Mouse (Mus musculus) heart, postnatal 0 days (tissue): ENCODE results near the gene Uvrag.

Experiments
- CTCF ChIP-seq: IDR thresholded peaks from 2 replicates; pipeline ENCODE4 v1.5.1; 2016; ENCODE audit warnings: antibody characterized with exemption, control low read depth, low read depth
- EP300 ChIP-seq: IDR thresholded peaks from 2 replicates; pipeline ENCODE4 v1.6.1; 2016; ENCODE audit warnings: antibody characterized with exemption, low read depth

DNA sequence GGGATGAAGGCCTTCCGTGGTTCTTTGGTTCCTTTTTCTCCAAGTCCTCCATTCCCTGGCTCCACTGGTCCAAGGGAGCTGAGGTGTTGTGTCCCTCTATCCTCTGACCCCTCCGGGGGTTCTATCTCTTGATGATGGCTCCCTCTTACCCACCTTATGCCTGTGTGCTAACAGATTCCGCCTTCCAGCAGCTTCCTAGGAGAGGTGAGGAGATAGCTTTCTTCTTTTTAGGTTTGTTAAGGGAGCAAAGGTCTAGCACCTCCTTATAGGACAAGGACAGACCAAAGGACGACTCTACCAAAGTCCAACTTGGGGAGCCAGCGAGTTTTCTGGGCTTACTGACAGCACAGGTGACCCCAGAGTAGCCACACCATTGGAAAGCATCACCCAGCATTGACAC is 181.7 kb downstream of the Uvrag start:
- TF ChIP-seq CTCF (no peak), EP300 (no peak)
